Mouse (Mus musculus): ENCODE data around the gene Tox3.

DNA sequence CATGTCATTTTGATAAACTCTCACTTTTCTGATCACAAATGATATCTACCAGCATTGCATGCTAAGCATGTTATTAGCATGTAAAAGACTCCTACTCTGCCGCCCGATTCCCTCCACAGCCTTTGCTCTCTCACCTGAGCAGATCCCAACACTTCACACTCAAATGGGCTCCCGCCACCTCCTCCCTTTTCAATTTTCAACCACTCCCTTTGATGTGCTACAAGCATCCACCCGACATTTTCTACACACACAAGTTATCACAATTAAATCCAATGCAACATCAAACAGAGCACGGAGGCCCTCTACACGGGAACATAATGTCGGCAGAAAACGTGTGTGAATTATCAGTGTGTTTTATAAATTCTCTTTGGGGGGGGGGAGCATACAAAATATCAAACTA is 81.9 kb downstream of the Tox3 start:
- TF ChIP-seq CTCF (IDR thresholded peaks at IDR 0.05; ENCODE audit: insufficient read depth, low read length) (no peak), POLR2A (IDR thresholded peaks at IDR 0.05; ENCODE audit: borderline replicate concordance, extremely low read depth, low read depth, low read length) (no peak)

All from lung, adult 2 months (tissue).